Mouse (Mus musculus) embryonic facial prominence, embryonic 15.5 days (tissue): Measurements from ENCODE around the gene Ly6g5c. TPM values are rescaled to one million over a fixed set of nuclear protein-coding genes. Genes with fewer than 3 reads are reported as not detected.
A peak's percentile ranks its signal among the peaks of the same experiment; 100 is the strongest.

Source experiments
- ATAC-seq: fragments of 200-750 bp; cut with Nextera tagmentation; 2 replicates; pipeline ENCODE4 v1.8.0; 2017; ENCODE audit warnings: low read depth, moderate TSS enrichment; ENCODE audit not compliant: insufficient number of reproducible peaks, low FRiP score, low TSS enrichment
- H3K27ac ChIP-seq: fragments of 300-500 bp; sonication (generic); replicated peaks from 2 replicates; pipeline ENCODE4 v1.5.1; 2015; ENCODE audit warnings: mild to moderate bottlenecking, inconsistent platforms
- H3K27me3 ChIP-seq: fragments of 300-500 bp; sonication (generic); 2 replicates; pipeline ENCODE4 v1.6.1; 2015; ENCODE audit warnings: inconsistent platforms
- H3K36me3 ChIP-seq: fragments of 300-500 bp; sonication (generic); 2 replicates; pipeline ENCODE4 v1.6.1; 2015; ENCODE audit warnings: mild to moderate bottlenecking, inconsistent platforms
- H3K4me1 ChIP-seq: fragments of 300-500 bp; sonication (generic); 2 replicates; pipeline ENCODE4 v1.6.1; 2015; ENCODE audit warnings: inconsistent platforms
- H3K4me2 ChIP-seq: fragments of 300-500 bp; sonication (generic); replicated peaks from 2 replicates; pipeline ENCODE4 v1.6.1; 2015; ENCODE audit warnings: mild to moderate bottlenecking, inconsistent platforms
- H3K4me3 ChIP-seq: fragments of 300-500 bp; sonication (generic); replicated peaks from 2 replicates; pipeline ENCODE4 v1.5.1; 2015; ENCODE audit warnings: mild to moderate bottlenecking, inconsistent platforms
- H3K9ac ChIP-seq: fragments of 300-500 bp; sonication (generic); 2 replicates; pipeline ENCODE4 v1.6.1; 2015; ENCODE audit warnings: inconsistent platforms
- H3K9me3 ChIP-seq: fragments of 300-500 bp; sonication (generic); replicated peaks from 2 replicates; pipeline ENCODE4 v1.6.1; 2016; ENCODE audit warnings: inconsistent platforms
- WGBS: fragments of 180-500 bp; shearing (Covaris S2); methylation state at CpG from one replicate; pipeline ENCODE4 v1.1.7; 2015; 5-methylcytosine and 5-hydroxymethylcytosine counted together
- polyA plus RNA-seq: library from polyadenylated mRNA; unstranded; fragments of >200 nt; fragmentation: Nextera tagmentation; extraction: Ambion mirVana; gene quantifications from 2 replicates; pipeline ENCODE4 v1.2.1, GENCODE M21; 2015

Gene Ly6g5c
- polyA plus RNA-seq, 1 experiment from 2014 or later = not detected

DNA sequence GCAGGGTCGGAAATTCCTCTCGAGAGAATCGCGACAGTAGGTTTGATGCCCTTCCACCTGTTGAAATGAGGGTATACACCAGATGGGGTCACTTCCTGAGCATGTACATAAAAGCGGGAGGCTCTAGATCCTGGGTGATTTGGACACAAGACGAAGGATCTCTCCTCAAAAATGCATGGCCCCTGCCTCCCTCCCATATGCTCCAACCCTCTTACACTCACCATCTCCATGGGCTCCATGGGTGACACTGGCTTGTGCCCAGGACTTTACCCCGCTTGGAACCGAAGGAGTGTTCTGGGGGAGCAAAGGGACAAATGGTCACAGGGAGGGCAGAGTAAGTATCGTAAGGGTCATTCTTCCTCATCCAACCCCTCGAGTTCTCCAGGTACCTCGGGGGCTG lies 53.3 kb downstream of the Ly6g5c start:
- 81% methylated on average over 11 of the region's 11 CpGs for WGBS
- H3K4me2 ChIP-seq = no peak overlapping the region
- ATAC-seq = no peak
- no peaks in the 10 kb centered on the region for H3K27me3 ChIP-seq
- H3K4me3 ChIP-seq = 0 out of 2 replicates have a peak overlapping the region, but pooled peaks have one; percentile 100
- H3K27ac ChIP-seq = no peak overlapping the region
- no peak overlapping the region for H3K9ac ChIP-seq
- no peaks in the 10 kb centered on the region for H3K9me3 ChIP-seq
- H3K4me1 ChIP-seq = peaks cover 34% of the 10 kb centered on the region
- H3K36me3 ChIP-seq = peaks cover 60% of the 10 kb centered on the region

Other genes with a start within 250 kb of the Ly6g5c start
- gene Cfb, start 245.8 kb upstream of the Ly6g5c start, polyA plus RNA-seq = 2.9 and 3.2 TPM in 2 replicates
- 3.2 and 4.2 TPM in 2 replicates for gene Zbtb12, start 228.8 kb upstream of the Ly6g5c start, polyA plus RNA-seq
- gene Gm20547, start 226.2 kb upstream of the Ly6g5c start, polyA plus RNA-seq = not detected in 2 replicates
- 6.7 and 7.3 TPM in 2 replicates for gene C2, start 210.0 kb upstream of the Ly6g5c start, polyA plus RNA-seq
- gene Ehmt2, start 209.8 kb upstream of the Ly6g5c start, polyA plus RNA-seq = 86.8 and 92.7 TPM in 2 replicates
- gene Slc44a4, start 193.8 kb upstream of the Ly6g5c start, polyA plus RNA-seq = 0.49 and 0.69 TPM in 2 replicates
- 20.8 and 22.7 TPM in 2 replicates for gene Neu1, start 177.0 kb upstream of the Ly6g5c start, polyA plus RNA-seq
- 2.2 and 3.4 TPM in 2 replicates for gene Hspa1b, start 149.0 kb upstream of the Ly6g5c start, polyA plus RNA-seq
- gene Gm20481, start 138.4 kb upstream of the Ly6g5c start, polyA plus RNA-seq = not detected in 2 replicates
- 19.5 and 19.7 TPM in 2 replicates for gene Hspa1a, start 136.1 kb upstream of the Ly6g5c start, polyA plus RNA-seq
- 0.71 and 0.77 TPM in 2 replicates for gene Hspa1l, start 135.6 kb upstream of the Ly6g5c start, polyA plus RNA-seq
- gene Lsm2, start 126.4 kb upstream of the Ly6g5c start, polyA plus RNA-seq = 163 and 173 TPM in 2 replicates
- 108 and 114 TPM in 2 replicates for gene Vars, start 107.3 kb upstream of the Ly6g5c start, polyA plus RNA-seq
- gene Vwa7, start 91.7 kb upstream of the Ly6g5c start, polyA plus RNA-seq = 0.43 and 0.58 TPM in 2 replicates
- 21.5 and 23.4 TPM in 2 replicates for gene Sapcd1, start 80.3 kb upstream of the Ly6g5c start, polyA plus RNA-seq
- gene Msh5, start 61.5 kb upstream of the Ly6g5c start, polyA plus RNA-seq = 3.6 and 5.4 TPM in 2 replicates
- gene Clic1, start 58.3 kb upstream of the Ly6g5c start, polyA plus RNA-seq = 324 and 329 TPM in 2 replicates
- gene Ddah2, start 49.2 kb upstream of the Ly6g5c start, polyA plus RNA-seq = 319 and 347 TPM in 2 replicates
- 98.5 and 131 TPM in 2 replicates for gene Ly6g6c, start 42.9 kb upstream of the Ly6g5c start, polyA plus RNA-seq
- 1.1 and 1.4 TPM in 2 replicates for gene Mpig6b, start 42.1 kb upstream of the Ly6g5c start, polyA plus RNA-seq
- 31.4 and 33.0 TPM in 2 replicates for gene Ly6g6e, start 31.4 kb upstream of the Ly6g5c start, polyA plus RNA-seq
- gene Ly6g6d, start 30.2 kb upstream of the Ly6g5c start, polyA plus RNA-seq = 1.5 and 2.3 TPM in 2 replicates
- 0.20 and 0.28 TPM in 2 replicates for gene Ly6g6f, start 22.7 kb upstream of the Ly6g5c start, polyA plus RNA-seq
- gene Abhd16a, start 19.0 kb upstream of the Ly6g5c start, polyA plus RNA-seq = 102 and 105 TPM in 2 replicates
- gene Ly6g5b, start 7.1 kb downstream of the Ly6g5c start, polyA plus RNA-seq = 1.4 and 1.8 TPM in 2 replicates
- gene Gpank1, start 13.2 kb downstream of the Ly6g5c start, polyA plus RNA-seq = 19.5 and 20.1 TPM in 2 replicates
- 278 and 279 TPM in 2 replicates for gene Csnk2b, start 13.8 kb downstream of the Ly6g5c start, polyA plus RNA-seq
- gene D17H6S53E, start 18.1 kb downstream of the Ly6g5c start, polyA plus RNA-seq = 11.2 and 12.2 TPM in 2 replicates
- 0.17 TPM in 1 of 2 replicates, not detected in the other for gene Apom, start 23.8 kb downstream of the Ly6g5c start, polyA plus RNA-seq
- gene Bag6, start 26.9 kb downstream of the Ly6g5c start, polyA plus RNA-seq = 57.8 TPM in 2 replicates
- gene Prrc2a, start 56.6 kb downstream of the Ly6g5c start, polyA plus RNA-seq = 179 and 198 TPM in 2 replicates
- 15.5 and 17.5 TPM in 2 replicates for gene Aif1, start 67.8 kb downstream of the Ly6g5c start, polyA plus RNA-seq
- 27.2 and 27.4 TPM in 2 replicates for gene Lst1, start 80.2 kb downstream of the Ly6g5c start, polyA plus RNA-seq
- 2.3 and 2.9 TPM in 2 replicates for gene Ltb, start 86.2 kb downstream of the Ly6g5c start, polyA plus RNA-seq
- gene Tnf, start 93.7 kb downstream of the Ly6g5c start, polyA plus RNA-seq = 0.47 and 0.76 TPM in 2 replicates
- 0.27 and 0.32 TPM in 2 replicates for gene Lta, start 97.1 kb downstream of the Ly6g5c start, polyA plus RNA-seq
- gene Gm16181, start 112.6 kb downstream of the Ly6g5c start, polyA plus RNA-seq = 0.57 TPM in 1 of 2 replicates, not detected in the other
- 4.1 and 4.4 TPM in 2 replicates for gene Atp6v1g2, start 125.4 kb downstream of the Ly6g5c start, polyA plus RNA-seq
- 11.8 and 12.7 TPM in 2 replicates for gene Nfkbil1, start 127.5 kb downstream of the Ly6g5c start, polyA plus RNA-seq
- gene Ddx39b, start 133.5 kb downstream of the Ly6g5c start, polyA plus RNA-seq = 406 and 413 TPM in 2 replicates
- gene H2-D1, start 154.5 kb downstream of the Ly6g5c start, polyA plus RNA-seq = 81.6 and 82.0 TPM in 2 replicates
- not detected in 2 replicates for gene H2-Q1, start 212.1 kb downstream of the Ly6g5c start, polyA plus RNA-seq
- gene H2-Q2, start 234.0 kb downstream of the Ly6g5c start, polyA plus RNA-seq = 0.47 TPM in 1 of 2 replicates, not detected in the other